Mouse (Mus musculus) midbrain, embryonic 16.5 days (tissue): ENCODE measurements around the gene Glipr2. TPM values are rescaled to one million over a fixed set of nuclear protein-coding genes. Genes with fewer than 3 reads are reported as not detected.

ENCODE experiments used
- ATAC-seq: fragments of 200-750 bp; cut with Nextera tagmentation; 2 replicates; pipeline ENCODE4 v1.8.0; 2017; ENCODE audit warnings: moderate TSS enrichment
- H3K27ac ChIP-seq: fragments of 300-500 bp; sonication (generic); 2 replicates; pipeline ENCODE4 v1.5.1; 2014; ENCODE audit warnings: mild to moderate bottlenecking, low read length, mixed read lengths
- H3K27me3 ChIP-seq: fragments of 300-500 bp; sonication (generic); 2 replicates; pipeline ENCODE4 v1.6.1; 2014; ENCODE audit warnings: low read depth, low read length, mixed read lengths; ENCODE audit not compliant: control insufficient read depth, insufficient read depth
- H3K36me3 ChIP-seq: fragments of 300-500 bp; sonication (generic); 2 replicates; pipeline ENCODE4 v1.6.1; 2014; ENCODE audit warnings: mild to moderate bottlenecking, low read length, moderate library complexity, mixed read lengths; ENCODE audit not compliant: control insufficient read depth, insufficient read depth
- H3K4me1 ChIP-seq: fragments of 300-500 bp; sonication (generic); 2 replicates; pipeline ENCODE4 v1.6.1; 2014; ENCODE audit warnings: mild to moderate bottlenecking, low read length, mixed read lengths; ENCODE audit not compliant: control insufficient read depth, insufficient read depth
- H3K4me2 ChIP-seq: fragments of 300-500 bp; sonication (generic); 2 replicates; pipeline ENCODE4 v1.6.1; 2014; ENCODE audit warnings: mild to moderate bottlenecking, low read length, mixed read lengths
- H3K4me3 ChIP-seq: fragments of 300-500 bp; sonication (generic); 2 replicates; pipeline ENCODE4 v1.5.1; 2014; ENCODE audit warnings: low read depth, mild to moderate bottlenecking, low read length, moderate library complexity, mixed read lengths
- H3K9ac ChIP-seq: fragments of 300-500 bp; sonication (generic); 2 replicates; pipeline ENCODE4 v1.6.1; 2014; ENCODE audit warnings: low read depth, low read length, mixed read lengths
- H3K9me3 ChIP-seq: fragments of 300-500 bp; sonication (generic); replicated peaks from 2 replicates; pipeline ENCODE4 v1.6.1; 2014; ENCODE audit warnings: mild to moderate bottlenecking, low read length, mixed read lengths; ENCODE audit not compliant: control insufficient read depth, poor library complexity, severe bottlenecking
- WGBS: fragments of 180-500 bp; shearing (Covaris S2); extraction: QIAGEN DNeasy Blood & Tissue Kit; methylation state at CpG from one replicate; pipeline ENCODE4 v1.1.7; 2014; 5-methylcytosine and 5-hydroxymethylcytosine counted together
- polyA plus RNA-seq: library from polyadenylated mRNA; unstranded; fragments of >200 nt; fragmentation: Nextera tagmentation; extraction: Ambion mirVana; gene quantifications from 2 replicates; pipeline ENCODE4 v1.2.1, GENCODE M21; 2015

The Glipr2 gene
- polyA plus RNA-seq, 1 experiment from 2014 or later, result 26.6 TPM

GRCm38 (mm10) chr4:44010893-44011292 is 53.7 kb downstream of the Glipr2 start:
- H3K9me3 ChIP-seq, result no peaks in the 10 kb centered on the region
- no peak overlapping the region for H3K4me3 ChIP-seq
- no peak overlapping the region for H3K27ac ChIP-seq
- H3K4me1 ChIP-seq, result peaks cover 24% of the 10 kb centered on the region
- no peaks in the 10 kb centered on the region for H3K36me3 ChIP-seq
- 45% methylated on average over 2 of the region's 2 CpGs for WGBS
- no peak overlapping the region for H3K4me2 ChIP-seq
- H3K9ac ChIP-seq, result no peak overlapping the region
- no peaks in the 10 kb centered on the region for H3K27me3 ChIP-seq
- no peak for ATAC-seq

GRCm38 (mm10) chr4:44011799-44012198 is 54.6 kb downstream of the Glipr2 start:
- peak overlapping the region; percentile 62 for H3K4me2 ChIP-seq
- H3K27ac ChIP-seq, result peak overlapping the region; percentile 81; the same call in 1 of the 2 replicates
- WGBS, result 82% methylated on average over 3 of the region's 3 CpGs
- peaks cover 24% of the 10 kb centered on the region for H3K4me1 ChIP-seq
- no peaks in the 10 kb centered on the region for H3K27me3 ChIP-seq
- ATAC-seq, result no peak
- no peaks in the 10 kb centered on the region for H3K36me3 ChIP-seq
- H3K9ac ChIP-seq, result peak overlapping the region; percentile 60
- H3K4me3 ChIP-seq, result peak overlapping the region; percentile 81
- H3K9me3 ChIP-seq, result no peaks in the 10 kb centered on the region

GRCm38 (mm10) chr4:44012376-44013367 is 55.5 kb downstream of the Glipr2 start:
- ATAC-seq, result peak; percentile 99
- Histone ChIP-seq H3K27ac (peak overlapping the region; percentile 81), H3K36me3 (no peaks in the 10 kb centered on the region), H3K27me3 (no peaks in the 10 kb centered on the region), H3K4me3 (peak overlapping the region; percentile 81), H3K9me3 (no peaks in the 10 kb centered on the region), H3K4me1 (peaks cover 24% of the 10 kb centered on the region), H3K9ac (peak overlapping the region; percentile 94), H3K4me2 (peak overlapping the region; percentile 86)
- WGBS, result under 1% methylated on average over 77 of the region's 77 CpGs

GRCm38 (mm10) chr4:44013391-44014070 is 56.3 kb downstream of the Glipr2 start:
- Histone ChIP-seq H3K4me2 (peak overlapping the region; percentile 86), H3K27ac (no peak overlapping the region), H3K4me3 (peak overlapping the region; percentile 81), H3K36me3 (no peaks in the 10 kb centered on the region), H3K27me3 (no peaks in the 10 kb centered on the region), H3K9me3 (no peaks in the 10 kb centered on the region), H3K9ac (peak overlapping the region; percentile 94), H3K4me1 (peaks cover 24% of the 10 kb centered on the region)
- no peak for ATAC-seq
- 29% methylated on average over 11 of the region's 11 CpGs for WGBS

- Histone ChIP-seq H3K27ac (no peak overlapping the region), H3K36me3 (peaks cover 5% of the 10 kb centered on the region), H3K9ac (no peak overlapping the region), H3K4me2 (no peak overlapping the region), H3K9me3 (no peaks in the 10 kb centered on the region), H3K4me3 (no peak overlapping the region), H3K27me3 (peaks cover 3% of the 10 kb centered on the region), H3K4me1 (peaks cover 24% of the 10 kb centered on the region)
- no peak for ATAC-seq
- 93% methylated on average over 4 of the region's 4 CpGs for WGBS
Measured at GRCm38 (mm10) chr4:44016071-44016470, 58.9 kb downstream of the Glipr2 start.

GRCm38 (mm10) chr4:44016791-44017190 is 59.6 kb downstream of the Glipr2 start:
- 98% methylated on average over 12 of the region's 12 CpGs for WGBS
- no peak for ATAC-seq
- Histone ChIP-seq H3K4me2 (no peak overlapping the region), H3K27ac (no peak overlapping the region), H3K36me3 (peaks cover 8% of the 10 kb centered on the region), H3K9me3 (no peaks in the 10 kb centered on the region), H3K4me1 (peaks cover 23% of the 10 kb centered on the region), H3K4me3 (no peak overlapping the region), H3K9ac (no peak overlapping the region), H3K27me3 (peaks cover 7% of the 10 kb centered on the region)

GRCm38 (mm10) chr4:44022323-44022722 is 65.1 kb downstream of the Glipr2 start:
- no peak overlapping the region for H3K9ac ChIP-seq
- H3K4me2 ChIP-seq, result no peak overlapping the region
- peaks cover 43% of the 10 kb centered on the region for H3K36me3 ChIP-seq
- H3K4me3 ChIP-seq, result no peak overlapping the region
- peaks cover 36% of the 10 kb centered on the region for H3K27me3 ChIP-seq
- H3K9me3 ChIP-seq, result no peaks in the 10 kb centered on the region
- no peaks in the 10 kb centered on the region for H3K4me1 ChIP-seq
- WGBS, result 90% methylated on average over 4 of the region's 4 CpGs
- ATAC-seq, result no peak
- no peak overlapping the region for H3K27ac ChIP-seq

GRCm38 (mm10) chr4:44022766-44023165 is 65.6 kb downstream of the Glipr2 start:
- no peak overlapping the region for H3K27ac ChIP-seq
- H3K36me3 ChIP-seq, result peaks cover 45% of the 10 kb centered on the region
- no peaks in the 10 kb centered on the region for H3K9me3 ChIP-seq
- no peaks in the 10 kb centered on the region for H3K4me1 ChIP-seq
- no peak overlapping the region for H3K4me2 ChIP-seq
- 96% methylated on average over 11 of the region's 11 CpGs for WGBS
- H3K27me3 ChIP-seq, result peaks cover 36% of the 10 kb centered on the region
- H3K4me3 ChIP-seq, result no peak overlapping the region
- no peak overlapping the region for H3K9ac ChIP-seq
- ATAC-seq, result no peak

- no peaks in the 10 kb centered on the region for H3K9me3 ChIP-seq
- peaks cover 45% of the 10 kb centered on the region for H3K36me3 ChIP-seq
- H3K27me3 ChIP-seq, result peaks cover 36% of the 10 kb centered on the region
- ATAC-seq, result no peak
- H3K4me2 ChIP-seq, result no peak overlapping the region
- H3K9ac ChIP-seq, result no peak overlapping the region
- no peak overlapping the region for H3K27ac ChIP-seq
- 97% methylated on average over 9 of the region's 9 CpGs for WGBS
- H3K4me3 ChIP-seq, result no peak overlapping the region
- H3K4me1 ChIP-seq, result 0 out of 2 replicates have a peak, but pooled peaks cover 2% of the 10 kb centered on the region
Measured at GRCm38 (mm10) chr4:44023681-44024080, 66.5 kb downstream of the Glipr2 start.
